Mouse (Mus musculus) megakaryocyte, embryonic 14.5 days (primary cell): ENCODE measurements around the gene Akap10.

Source experiments
- FLI1 ChIP-seq: IDR thresholded peaks from 2 replicates; pipeline ENCODE4 v1.6.1; 2012; ENCODE audit warnings: low read length, inconsistent platforms, mixed read lengths
- GATA1 ChIP-seq: IDR thresholded peaks from 3 replicates; pipeline ENCODE4 v1.6.1; 2012; ENCODE audit warnings: mixed read lengths, low read length, inconsistent platforms, borderline replicate concordance

DNA sequence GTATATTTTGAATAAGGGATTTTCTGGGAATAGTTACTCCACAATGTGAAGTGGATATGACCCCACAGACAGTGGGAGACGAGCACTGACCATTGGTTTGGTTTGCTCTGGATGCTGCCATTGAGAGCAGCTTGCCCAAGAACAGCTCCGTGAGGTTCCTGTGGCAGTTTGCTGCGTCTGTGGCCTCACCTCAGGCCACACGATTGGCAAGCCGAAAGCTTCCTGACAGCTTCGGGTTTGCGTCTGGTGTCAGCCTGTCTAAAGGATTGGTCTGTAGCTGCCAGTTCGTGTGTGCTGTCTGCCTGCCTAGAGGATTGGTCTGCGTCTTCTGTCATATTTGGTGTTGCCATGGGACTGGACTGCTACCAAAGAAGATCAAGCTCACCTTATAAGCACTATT lies 14.4 kb upstream of the Akap10 start:
- TF ChIP-seq GATA1 (no peak), FLI1 (no peak)
